Mouse (Mus musculus) midbrain, embryonic 10.5 days (tissue): ENCODE measurements around the gene Nudt3. TPM values are rescaled to one million over a fixed set of nuclear protein-coding genes. Genes with fewer than 3 reads are reported as not detected.
A peak's percentile ranks its signal among the peaks of the same experiment; 100 is the strongest.
"Not testable (repeated sequence)": the region's sequence is repeated elsewhere in the genome, so short reads cannot be mapped to it uniquely, and the experiment has no call there.

Experiments
- DNase-seq: peaks from one replicate; pipeline ENCODE4 v3.0.0-alpha.2; 2017; ENCODE audit warnings: low spot score
- H3K27ac ChIP-seq: fragments of 300-500 bp; sonication (generic); replicated peaks from 2 replicates; pipeline ENCODE4 v1.5.1; 2016; ENCODE audit warnings: mild to moderate bottlenecking
- H3K27me3 ChIP-seq: fragments of 300-500 bp; sonication (generic); 2 replicates; pipeline ENCODE4 v1.6.1; 2016; ENCODE audit warnings: low read depth, mild to moderate bottlenecking; ENCODE audit not compliant: poor library complexity, severe bottlenecking
- H3K36me3 ChIP-seq: fragments of 300-500 bp; sonication (generic); 2 replicates; pipeline ENCODE4 v1.6.1; 2016; ENCODE audit warnings: mild to moderate bottlenecking, moderate library complexity
- H3K4me1 ChIP-seq: fragments of 300-500 bp; sonication (generic); 2 replicates; pipeline ENCODE4 v1.6.1; 2016
- H3K4me3 ChIP-seq: fragments of 300-500 bp; sonication (generic); 2 replicates; pipeline ENCODE4 v1.5.1; 2016; ENCODE audit warnings: mild to moderate bottlenecking, moderate library complexity
- H3K9me3 ChIP-seq: fragments of 300-500 bp; sonication (generic); replicated peaks from 2 replicates; pipeline ENCODE4 v1.6.1; 2016; ENCODE audit warnings: mild to moderate bottlenecking
- WGBS: fragments of 180-500 bp; shearing (Covaris S2); methylation state at CpG from one replicate; pipeline ENCODE4 v1.1.7; 2016; 5-methylcytosine and 5-hydroxymethylcytosine counted together
- polyA plus RNA-seq: library from polyadenylated mRNA; unstranded; fragments of >200 nt; fragmentation: Nextera tagmentation; extraction: Ambion mirVana; gene quantifications from 2 replicates; pipeline ENCODE4 v1.2.1, GENCODE M21; 2016

Gene Nudt3
- polyA plus RNA-seq, 1 experiment from 2014 or later = 90.0 TPM

GRCm38 (mm10) chr17:27645807-27646206 is 22.5 kb upstream of the Nudt3 start:
- WGBS = 53% methylated on average over 7 of the region's 7 CpGs

GRCm38 (mm10) chr17:27644572-27644971 is 21.3 kb upstream of the Nudt3 start:
- H3K9me3 ChIP-seq = no peaks in the 10 kb centered on the region
- no peak for DNase-seq
- peaks cover 10% of the 10 kb centered on the region for H3K4me1 ChIP-seq
- H3K27ac ChIP-seq = no peak overlapping the region
- 46% methylated on average over 2 of the region's 2 CpGs for WGBS
- no peaks in the 10 kb centered on the region for H3K27me3 ChIP-seq
- no peaks in the 10 kb centered on the region for H3K36me3 ChIP-seq
- H3K4me3 ChIP-seq = no peak overlapping the region

More at GRCm38 (mm10) chr17:27645807-27646206, 22.5 kb upstream of the Nudt3 start:
- H3K9me3 ChIP-seq = no peaks in the 10 kb centered on the region
- H3K4me1 ChIP-seq = peaks cover 10% of the 10 kb centered on the region
- H3K27me3 ChIP-seq = 0 out of 2 replicates have a peak, but pooled peaks cover 4% of the 10 kb centered on the region
- H3K36me3 ChIP-seq = no peaks in the 10 kb centered on the region
- no peak overlapping the region for H3K4me3 ChIP-seq
- H3K27ac ChIP-seq = no peak overlapping the region
- no peak for DNase-seq

GRCm38 (mm10) chr17:27643756-27644155 is 20.5 kb upstream of the Nudt3 start:
- Histone ChIP-seq H3K27me3 (no peaks in the 10 kb centered on the region), H3K27ac (no peak overlapping the region), H3K4me3 (no peak overlapping the region), H3K9me3 (no peaks in the 10 kb centered on the region), H3K36me3 (no peaks in the 10 kb centered on the region), H3K4me1 (peaks cover 10% of the 10 kb centered on the region)
- 76% methylated on average over 9 of the region's 9 CpGs for WGBS
- no peak for DNase-seq

- Histone ChIP-seq H3K27me3 (no peaks in the 10 kb centered on the region), H3K4me1 (peaks cover 10% of the 10 kb centered on the region)
Measured at GRCm38 (mm10) chr17:27643101-27643500, 19.8 kb upstream of the Nudt3 start.

GRCm38 (mm10) chr17:27642491-27643062 is 19.3 kb upstream of the Nudt3 start:
- Histone ChIP-seq H3K27me3 (no peaks in the 10 kb centered on the region), H3K36me3 (no peaks in the 10 kb centered on the region), H3K4me3 (peak overlapping the region; percentile 2; the same call in 1 of the 2 replicates), H3K27ac (peak overlapping the region; percentile 49), H3K9me3 (no peaks in the 10 kb centered on the region), H3K4me1 (peaks cover 10% of the 10 kb centered on the region)
- DNase-seq = no peak
- 59% methylated on average over 12 of the region's 12 CpGs for WGBS

More at GRCm38 (mm10) chr17:27643101-27643500, 19.8 kb upstream of the Nudt3 start:
- no peak for DNase-seq
- no peak overlapping the region for H3K4me3 ChIP-seq
- H3K27ac ChIP-seq = 0 out of 2 replicates have a peak overlapping the region, but pooled peaks have one; percentile 49
- no peaks in the 10 kb centered on the region for H3K9me3 ChIP-seq
- 53% methylated on average over 6 of the region's 6 CpGs for WGBS
- no peaks in the 10 kb centered on the region for H3K36me3 ChIP-seq

- H3K36me3 ChIP-seq, H3K9me3 ChIP-seq, DNase-seq, H3K27ac ChIP-seq, H3K27me3 ChIP-seq, H3K4me3 ChIP-seq: not testable (repeated sequence)
- WGBS = 87% methylated on average over 6 of the region's 6 CpGs
- peaks cover 20% of the 10 kb centered on the region for H3K4me1 ChIP-seq
Measured at GRCm38 (mm10) chr17:27639851-27640250, 16.6 kb upstream of the Nudt3 start.

- H3K4me3 ChIP-seq = no peak overlapping the region
- WGBS = 78% methylated on average over 20 of the region's 20 CpGs
- no peaks in the 10 kb centered on the region for H3K27me3 ChIP-seq
- peaks cover 4% of the 10 kb centered on the region; the same call in 1 of the 2 replicates for H3K36me3 ChIP-seq
- peaks cover 26% of the 10 kb centered on the region for H3K4me1 ChIP-seq
- no peak overlapping the region for H3K27ac ChIP-seq
- DNase-seq = no peak
- no peaks in the 10 kb centered on the region for H3K9me3 ChIP-seq
Measured at GRCm38 (mm10) chr17:27638921-27639332, 15.6 kb upstream of the Nudt3 start.

GRCm38 (mm10) chr17:27637333-27637732 is 14.0 kb upstream of the Nudt3 start:
- 69% methylated on average over 9 of the region's 9 CpGs for WGBS
- H3K4me3 ChIP-seq = no peak overlapping the region
- H3K27ac ChIP-seq = no peak overlapping the region
- H3K36me3 ChIP-seq = peaks cover 20% of the 10 kb centered on the region
- H3K4me1 ChIP-seq = peaks cover 33% of the 10 kb centered on the region
- H3K27me3 ChIP-seq = no peaks in the 10 kb centered on the region
- DNase-seq = no peak
- no peaks in the 10 kb centered on the region for H3K9me3 ChIP-seq

GRCm38 (mm10) chr17:27636132-27637020 is 13.1 kb upstream of the Nudt3 start, which contains the start of gene Rps10:
Gene Rps10 (minus strand): TSS chr17:27636669.
- Histone ChIP-seq H3K36me3 (peaks cover 29% of the 10 kb centered on the region), H3K27ac (peak within 1 kb of the TSS; percentile 96), H3K4me3 (peak within 1 kb of the TSS; percentile 82), H3K27me3 (no peaks in the 10 kb centered on the region), H3K9me3 (no peaks in the 10 kb centered on the region), H3K4me1 (peaks cover 41% of the 10 kb centered on the region)
- DNase-seq = no peak
- 57% methylated on average over 18 of the region's 18 CpGs for WGBS

GRCm38 (mm10) chr17:27635575-27635903 is 12.2 kb upstream of the Nudt3 start:
- Histone ChIP-seq H3K4me3 (peak overlapping the region; percentile 82), H3K36me3 (peaks cover 38% of the 10 kb centered on the region), H3K4me1 (peaks cover 41% of the 10 kb centered on the region), H3K27ac (peak overlapping the region; percentile 96)
- 61% methylated on average over 9 of the region's 9 CpGs for WGBS
- DNase-seq, H3K9me3 ChIP-seq, H3K27me3 ChIP-seq: not testable (repeated sequence)

- peaks cover 41% of the 10 kb centered on the region for H3K4me1 ChIP-seq
- H3K27me3 ChIP-seq = no peaks in the 10 kb centered on the region
- peak; percentile 95 for DNase-seq
- WGBS = under 1% methylated on average over 72 of the region's 72 CpGs
- peak within 1 kb of the TSS; percentile 96 for H3K27ac ChIP-seq
- no peaks in the 10 kb centered on the region for H3K9me3 ChIP-seq
- peaks cover 43% of the 10 kb centered on the region for H3K36me3 ChIP-seq
- H3K4me3 ChIP-seq = peak within 1 kb of the TSS; percentile 82
Measured at GRCm38 (mm10) chr17:27634871-27635574, 11.7 kb upstream of the Nudt3 start, which contains the start of gene RPS10-NUDT3. Gene RPS10-NUDT3 (minus strand): TSS chr17:27635222.

GRCm38 (mm10) chr17:27629249-27630020 is 6.1 kb upstream of the Nudt3 start:
- H3K4me3 ChIP-seq = no peak overlapping the region
- peaks cover 55% of the 10 kb centered on the region for H3K4me1 ChIP-seq
- no peaks in the 10 kb centered on the region for H3K9me3 ChIP-seq
- H3K27me3 ChIP-seq = no peaks in the 10 kb centered on the region
- H3K27ac ChIP-seq = no peak overlapping the region
- WGBS = 72% methylated on average over 2 of the region's 2 CpGs
- peaks cover 55% of the 10 kb centered on the region for H3K36me3 ChIP-seq
- DNase-seq = peak; percentile 75
